Mouse (Mus musculus): ENCODE data around the gene Pdxk. TPM values are rescaled to one million over a fixed set of nuclear protein-coding genes. Genes with fewer than 3 reads are reported as not detected.

Gene Pdxk
- polyA plus RNA-seq, 1 experiment = 14.0 TPM

DNA sequence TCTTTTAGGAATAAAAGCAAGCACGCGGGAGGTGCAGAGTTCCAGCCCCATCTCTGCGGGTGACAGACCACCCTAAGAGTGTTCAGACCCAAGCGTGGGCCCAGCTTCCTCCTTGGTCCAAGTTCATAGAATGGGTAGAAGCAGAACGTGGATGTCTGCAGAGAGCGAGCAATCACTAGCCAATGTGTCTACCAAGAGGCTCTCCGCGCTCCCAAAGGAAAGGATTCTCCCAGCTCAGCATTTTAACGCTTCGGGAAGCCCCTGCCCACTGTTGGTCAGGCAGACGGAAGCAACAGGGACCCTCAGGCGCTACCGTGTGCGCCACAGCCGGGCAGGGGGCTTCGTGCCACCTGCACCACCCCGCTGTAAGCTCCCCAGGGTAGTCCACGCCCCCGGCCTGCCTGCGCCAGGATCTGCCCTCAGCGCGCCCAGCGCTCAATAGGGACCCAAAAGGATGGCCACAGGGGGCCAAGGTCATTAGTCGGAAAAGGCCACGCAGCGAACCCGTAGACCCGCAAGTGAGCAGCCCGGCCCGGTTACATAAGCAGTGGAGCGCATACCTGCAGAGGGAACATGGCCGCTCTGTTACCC lies 479 bp downstream of the Pdxk start:
- no peak for TF ChIP-seq GATA1 (IDR thresholded peaks at IDR 0.05; ENCODE audit: low read length)

DNA sequence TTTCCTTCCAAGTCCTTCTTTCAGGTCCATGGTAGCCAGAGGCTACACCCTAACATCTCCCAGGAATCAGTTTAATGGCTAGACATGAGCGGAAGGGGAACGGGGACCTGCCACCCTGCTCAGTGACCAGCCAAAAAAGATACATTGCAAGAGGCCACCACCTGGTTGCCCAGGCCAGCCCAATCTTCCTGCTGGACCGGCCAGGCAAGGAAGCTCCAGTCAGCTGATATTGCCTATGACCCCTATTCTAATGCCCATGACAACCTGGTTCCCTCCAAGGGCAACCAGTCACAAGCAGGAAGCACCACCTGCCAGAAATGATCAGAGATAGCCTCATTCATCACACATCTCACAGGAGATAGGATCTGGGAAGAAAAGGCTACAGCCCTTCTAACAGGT lies 1.0 kb downstream of the Pdxk start:
- TF ChIP-seq GATA1 (IDR thresholded peaks at IDR 0.05; ENCODE audit: low read length) = no peak

DNA sequence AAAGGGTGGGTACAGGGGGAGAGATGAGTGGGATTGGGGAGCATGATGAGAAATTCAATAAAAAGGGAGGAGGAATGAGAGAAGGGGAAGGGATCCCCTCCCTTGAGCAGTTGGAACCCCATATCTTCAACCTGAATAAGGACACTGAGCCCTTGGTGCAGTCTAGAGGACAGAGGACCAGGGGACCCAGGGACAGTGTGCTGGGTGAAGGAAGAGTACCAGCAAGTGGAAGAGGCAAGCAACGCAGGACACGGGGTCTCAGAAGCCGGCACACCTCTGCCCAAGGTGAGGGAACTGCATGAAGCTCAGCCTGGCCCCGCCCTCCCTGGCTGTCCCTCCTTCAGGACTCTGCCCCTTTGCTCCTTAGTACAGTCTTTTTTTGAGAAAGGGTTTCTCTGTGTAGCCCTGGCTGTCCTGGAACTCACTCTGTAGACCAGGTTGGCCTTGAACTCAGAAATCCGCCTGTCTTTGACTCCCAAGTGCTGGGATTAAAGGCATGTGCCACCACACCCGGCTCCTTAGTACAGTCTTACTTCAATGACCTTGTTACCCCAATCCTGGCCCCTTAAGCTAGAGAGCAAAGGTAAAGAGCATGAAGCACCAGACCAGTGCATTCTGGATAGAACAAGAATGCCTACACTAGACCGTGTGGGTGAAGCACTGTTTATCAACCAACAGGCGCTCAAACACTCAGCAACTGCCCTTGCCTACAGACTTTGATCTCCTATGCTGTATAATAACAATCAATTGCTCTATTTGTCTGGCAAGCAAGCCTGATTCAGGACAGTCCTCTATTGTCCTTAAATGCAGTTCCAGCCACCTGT lies 1.6 kb downstream of the Pdxk start:
- no peak for TF ChIP-seq GATA1 (IDR thresholded peaks at IDR 0.05; ENCODE audit: low read length)

DNA sequence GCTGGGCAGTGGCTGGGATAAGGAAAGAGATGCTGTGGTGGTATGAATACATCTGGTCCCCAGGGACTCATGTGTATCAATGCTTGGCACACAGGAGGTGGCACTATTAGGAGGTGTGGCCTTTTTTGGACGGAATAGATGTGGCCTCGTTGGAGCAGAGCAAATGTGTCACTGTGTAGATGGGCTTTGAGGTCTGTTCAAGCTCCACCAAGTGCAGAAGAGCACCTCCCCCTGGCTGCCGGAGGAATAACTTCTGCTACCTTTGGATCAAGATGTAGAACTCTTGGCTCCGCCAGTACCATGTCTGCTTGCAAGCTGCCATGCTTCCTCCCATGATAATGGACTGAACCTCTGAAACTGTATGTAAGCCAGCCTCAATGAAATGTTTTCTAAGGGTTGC lies 3.0 kb downstream of the Pdxk start:
- no peak for TF ChIP-seq GATA1 (IDR thresholded peaks at IDR 0.05; ENCODE audit: low read length)

DNA sequence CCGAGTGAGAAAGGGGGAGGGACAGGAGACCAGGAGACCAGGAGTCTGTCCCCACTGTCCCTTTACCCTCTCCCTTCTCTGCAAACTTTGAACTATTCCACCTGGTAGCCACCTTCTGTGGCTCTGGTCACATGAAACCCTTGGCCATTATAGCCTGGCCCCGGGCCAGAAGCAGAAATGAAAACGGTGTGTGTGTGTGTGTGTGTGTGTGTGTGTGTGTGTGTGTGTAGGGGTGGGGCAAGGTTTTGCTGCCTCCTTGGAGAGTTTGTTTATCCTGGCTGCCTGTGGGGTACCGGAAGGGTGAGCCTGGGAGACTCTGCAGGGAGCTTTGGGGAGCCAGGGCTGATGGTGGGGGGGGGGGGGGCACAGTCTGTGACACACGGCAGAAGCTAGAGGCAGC lies 4.3 kb downstream of the Pdxk start:
- TF ChIP-seq GATA1 (IDR thresholded peaks at IDR 0.05; ENCODE audit: low read length) = no peak

DNA sequence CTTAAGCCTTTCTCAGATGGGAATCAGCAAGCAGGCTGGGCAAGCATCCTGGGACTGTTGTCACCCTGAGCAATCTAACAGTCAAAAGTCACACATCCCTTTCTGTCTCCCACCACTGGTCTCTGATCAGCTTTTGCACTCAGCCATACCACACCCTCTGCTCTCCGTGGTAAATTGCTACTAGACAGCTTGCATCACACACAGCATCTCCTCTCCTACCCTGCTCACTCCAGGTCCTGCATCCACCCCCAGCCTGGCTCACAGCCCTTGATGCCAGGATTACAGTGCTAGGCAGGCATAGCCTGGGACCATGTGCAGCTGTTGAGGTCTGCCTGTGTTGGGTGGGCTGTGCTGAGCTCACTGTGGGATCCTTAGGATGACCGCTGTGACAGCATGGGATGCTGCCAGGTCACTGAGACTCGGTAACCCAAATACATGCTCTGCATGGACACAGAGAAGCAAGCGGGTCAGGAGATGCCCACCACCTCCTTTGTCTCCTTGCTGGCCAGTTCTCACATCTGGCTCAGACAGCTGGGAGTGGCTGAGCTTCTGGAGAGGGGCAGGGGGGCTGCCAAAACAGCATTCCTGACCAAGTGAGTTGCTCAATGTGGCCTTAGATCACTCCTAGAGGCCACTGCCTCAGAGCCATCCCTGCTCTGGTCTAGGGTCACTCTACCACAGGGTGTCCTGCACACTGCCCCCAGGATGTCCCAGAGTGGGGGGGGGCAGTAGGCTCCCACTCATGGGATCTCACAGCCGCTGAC lies 6.2 kb downstream of the Pdxk start:
- TF ChIP-seq GATA1 (IDR thresholded peaks at IDR 0.05; ENCODE audit: low read length) = no peak

DNA sequence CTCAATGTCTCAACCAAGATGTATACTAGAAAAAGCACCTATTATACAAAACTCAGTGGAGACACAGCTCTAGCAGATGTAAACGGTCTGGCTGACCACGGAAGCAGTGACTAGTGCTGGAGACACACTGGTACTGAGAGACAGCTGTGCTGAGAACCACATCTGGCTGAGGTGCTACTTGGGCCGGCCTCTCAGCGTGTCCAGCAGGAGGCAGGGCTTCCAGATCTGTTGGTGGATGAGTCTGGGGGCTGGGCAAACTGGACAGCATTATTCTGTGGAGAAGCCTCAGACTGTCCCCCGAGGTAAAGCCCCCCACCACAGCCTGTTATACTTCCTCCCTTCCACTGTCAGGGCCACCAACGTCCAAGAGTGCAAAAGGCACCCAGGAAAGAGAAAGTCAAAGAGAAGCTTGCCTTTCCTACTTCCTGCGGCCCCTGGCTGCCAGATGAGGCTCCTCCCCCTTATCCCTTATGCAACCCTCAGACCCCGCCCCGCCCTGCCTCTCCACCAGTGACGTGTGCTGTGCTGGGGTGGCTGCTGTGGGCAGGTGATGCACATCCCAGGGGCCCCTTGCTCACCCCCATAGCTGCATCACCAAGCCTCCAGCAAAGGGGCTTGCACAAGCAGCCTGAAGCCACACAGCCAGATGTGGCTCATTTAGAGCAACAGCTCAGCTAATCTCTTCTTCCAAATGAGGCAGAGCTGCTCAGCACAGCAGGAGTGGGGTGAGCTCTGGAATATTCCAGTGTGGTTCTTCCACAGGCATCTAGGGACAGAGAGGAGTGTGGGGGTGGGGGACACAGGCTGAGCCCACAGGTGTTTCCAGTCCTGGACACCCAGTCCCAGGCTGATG lies 7.1 kb downstream of the Pdxk start:
- TF ChIP-seq GATA1 (IDR thresholded peaks at IDR 0.05; ENCODE audit: low read length) = no peak

DNA sequence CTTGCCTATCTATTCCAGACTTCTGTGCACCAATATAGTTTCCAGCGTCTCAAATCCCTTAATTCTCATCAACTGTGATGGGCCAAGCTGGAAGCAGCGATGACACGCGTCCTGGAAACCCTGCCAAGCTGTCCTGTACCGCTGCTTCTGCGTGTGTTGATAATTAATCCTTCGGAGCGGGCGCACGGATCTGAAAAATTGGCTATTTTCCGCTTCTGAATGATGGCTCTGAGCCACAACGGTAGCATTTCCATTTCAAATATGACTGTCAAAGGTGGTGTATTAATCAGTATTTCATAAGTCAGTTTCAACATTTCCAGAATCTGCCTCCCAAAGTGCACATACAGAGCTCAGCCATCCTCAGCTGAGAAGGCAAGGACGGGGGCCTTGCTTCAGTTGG lies 8.1 kb downstream of the Pdxk start:
- no peak for TF ChIP-seq GATA1 (IDR thresholded peaks at IDR 0.05; ENCODE audit: low read length)

DNA sequence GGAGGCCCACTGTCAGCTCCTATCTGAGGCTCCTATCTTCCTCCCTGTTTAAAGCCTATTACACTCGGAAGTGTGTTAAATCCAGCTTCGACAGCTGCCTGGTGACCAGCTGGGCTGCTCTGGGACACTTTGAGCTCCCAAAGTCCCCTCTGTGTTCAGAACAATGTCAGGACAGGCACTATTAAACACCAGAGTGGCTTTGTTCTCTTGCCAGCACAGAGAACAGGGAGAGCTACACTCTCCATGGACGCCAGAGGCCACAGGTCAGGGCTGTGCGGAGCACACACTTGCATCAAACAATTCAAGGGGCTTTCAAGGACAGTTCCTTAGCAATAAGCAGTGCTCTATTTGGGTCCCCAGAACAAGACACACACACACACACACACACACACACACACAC lies 12.1 kb downstream of the Pdxk start:
- no peak for TF ChIP-seq GATA1 (IDR thresholded peaks at IDR 0.05; ENCODE audit: low read length)

DNA sequence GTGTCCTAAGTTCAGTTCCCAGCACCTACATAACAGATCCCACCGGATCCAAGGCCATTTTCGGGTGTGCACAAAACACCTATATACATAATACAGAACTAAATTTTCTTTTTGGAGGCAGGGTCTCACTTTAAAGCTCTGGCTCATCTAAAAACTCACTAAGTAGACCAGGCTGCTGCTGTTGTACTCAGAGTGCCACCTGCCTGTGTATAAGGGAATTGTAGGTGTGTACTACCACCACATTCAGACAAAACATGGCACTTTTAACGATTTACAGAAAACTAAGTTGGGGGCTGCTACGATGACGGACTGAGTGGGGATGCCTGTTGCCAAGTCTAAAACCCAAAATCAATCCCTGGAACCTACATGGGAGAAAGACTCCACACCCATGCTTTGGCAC lies 14.0 kb downstream of the Pdxk start:
- no peak for TF ChIP-seq GATA1 (IDR thresholded peaks at IDR 0.05; ENCODE audit: low read length)

GRCm38 (mm10) chr10:78447396-78447795 lies 17.4 kb downstream of the Pdxk start:
- TF ChIP-seq GATA1 (IDR thresholded peaks at IDR 0.05; ENCODE audit: low read length) = no peak

- TF ChIP-seq GATA1 (IDR thresholded peaks at IDR 0.05; ENCODE audit: low read length) = no peak
Observed at GRCm38 (mm10) chr10:78446195-78446594, 18.6 kb downstream of the Pdxk start.

DNA sequence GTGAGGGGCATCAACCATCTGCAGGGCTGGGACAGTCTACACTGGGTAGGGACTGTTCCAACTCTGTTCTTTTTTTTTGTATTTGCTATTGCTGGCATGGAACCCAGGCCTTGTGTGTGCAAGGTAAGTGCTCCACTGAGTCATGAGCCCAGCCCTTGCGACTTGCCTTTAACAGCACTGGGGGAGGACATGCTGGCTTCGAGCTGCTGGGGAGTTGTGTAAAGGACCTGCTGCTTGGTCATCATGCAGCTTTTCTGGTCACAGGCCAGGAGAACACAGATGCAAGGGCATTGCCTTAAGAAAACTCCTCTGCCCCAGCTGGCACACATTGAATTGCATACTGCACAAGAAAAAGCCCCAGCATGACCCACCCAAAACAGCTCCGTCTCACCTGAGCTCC lies 22.5 kb downstream of the Pdxk start:
- TF ChIP-seq GATA1 (IDR thresholded peaks at IDR 0.05; ENCODE audit: low read length) = no peak

DNA sequence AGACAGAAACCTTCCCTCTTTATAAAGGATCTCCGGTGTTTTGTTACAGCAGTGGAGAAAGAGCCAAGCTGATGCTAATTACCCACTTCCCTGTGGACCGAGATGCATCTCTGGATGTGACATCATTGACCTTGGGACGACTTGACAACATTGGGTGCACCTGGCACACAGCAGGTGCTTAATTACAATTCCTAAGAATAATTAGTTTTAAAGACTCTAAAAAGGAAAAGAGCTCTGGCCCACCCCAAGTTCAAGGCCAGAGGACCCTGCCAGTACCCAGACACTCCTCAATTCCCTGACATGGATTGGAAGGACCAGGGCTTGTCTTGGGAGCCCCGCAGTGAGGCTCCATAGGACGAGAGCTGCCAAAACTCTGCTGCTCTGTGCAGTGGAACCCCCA lies 23.2 kb downstream of the Pdxk start:
- no peak for TF ChIP-seq GATA1 (IDR thresholded peaks at IDR 0.05; ENCODE audit: low read length)

DNA sequence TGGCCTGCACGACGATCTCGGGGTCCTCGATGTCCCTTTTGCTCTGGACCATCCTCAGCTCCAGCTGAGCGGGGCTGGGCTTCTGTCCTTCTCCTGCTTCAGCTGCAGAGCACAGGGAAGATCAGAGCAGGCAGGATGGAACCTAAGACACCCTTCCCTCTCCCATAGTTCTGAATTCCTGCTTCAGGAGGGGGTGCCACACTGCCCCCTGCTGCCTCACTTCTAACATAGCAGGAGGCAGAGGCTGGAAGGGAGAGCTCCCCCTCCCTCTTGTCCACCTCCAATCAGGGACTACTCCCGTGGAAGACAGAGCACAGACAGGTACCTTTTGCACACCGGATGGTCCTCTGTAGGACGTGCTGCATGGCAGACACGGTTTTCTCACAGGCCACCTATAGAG lies 24.0 kb downstream of the Pdxk start:
- no peak for TF ChIP-seq GATA1 (IDR thresholded peaks at IDR 0.05; ENCODE audit: low read length)

DNA sequence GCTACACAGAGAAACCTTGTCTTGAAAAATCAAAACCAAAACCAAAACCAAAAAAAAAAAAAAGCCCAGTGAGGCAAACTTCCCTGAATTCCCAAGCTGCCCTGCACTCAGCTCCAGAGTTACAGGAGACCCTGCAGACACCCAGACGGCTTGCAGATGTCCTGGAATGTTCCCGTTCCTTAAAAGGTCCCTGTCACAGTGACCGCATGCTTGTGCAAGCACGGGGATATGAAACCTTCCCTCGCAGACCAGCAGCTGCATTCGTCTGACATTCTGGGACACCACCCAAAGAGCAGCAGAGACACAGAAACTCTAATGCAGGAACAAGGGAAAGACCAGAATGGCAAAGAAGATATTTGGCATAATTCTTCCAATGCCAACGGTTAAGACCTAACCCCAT lies 24.8 kb downstream of the Pdxk start:
- TF ChIP-seq GATA1 (IDR thresholded peaks at IDR 0.05; ENCODE audit: low read length) = no peak
